Mouse (Mus musculus) heart, postnatal 0 days (tissue): ENCODE measurements around the gene Ccdc124.

Experiments used
- CTCF ChIP-seq: IDR thresholded peaks from 2 replicates; pipeline ENCODE4 v1.5.1; 2016; ENCODE audit warnings: antibody characterized with exemption, control low read depth, low read depth
- EP300 ChIP-seq: IDR thresholded peaks from 2 replicates; pipeline ENCODE4 v1.6.1; 2016; ENCODE audit warnings: antibody characterized with exemption, low read depth

- TF ChIP-seq CTCF (no peak), EP300 (no peak)
Observed at GRCm38 (mm10) chr8:70832371-70832770, 41.4 kb downstream of the Ccdc124 start.
